Mouse (Mus musculus) stomach, embryonic 15.5 days (tissue): ENCODE measurements around the gene Tespa1. TPM values are rescaled to one million over a fixed set of nuclear protein-coding genes. Genes with fewer than 3 reads are reported as not detected.
"Not testable (repeated sequence)": the region's sequence is repeated elsewhere in the genome, so short reads cannot be mapped to it uniquely, and the experiment has no call there.

Source experiments
- ATAC-seq: fragments of 200-750 bp; cut with Nextera tagmentation; 2 replicates; pipeline ENCODE4 v1.8.0; 2017; ENCODE audit warnings: low read depth, moderate number of reproducible peaks, moderate TSS enrichment; ENCODE audit not compliant: insufficient read depth, low FRiP score
- H3K27ac ChIP-seq: fragments of 300-500 bp; sonication (generic); 2 replicates; pipeline ENCODE4 v1.5.1; 2015; ENCODE audit warnings: mild to moderate bottlenecking, inconsistent platforms
- H3K27me3 ChIP-seq: fragments of 300-500 bp; sonication (generic); replicated peaks from 2 replicates; pipeline ENCODE4 v1.6.1; 2015; ENCODE audit warnings: inconsistent platforms
- H3K36me3 ChIP-seq: fragments of 300-500 bp; sonication (generic); 2 replicates; pipeline ENCODE4 v1.6.1; 2015; ENCODE audit warnings: inconsistent platforms
- H3K4me1 ChIP-seq: fragments of 300-500 bp; sonication (generic); 2 replicates; pipeline ENCODE4 v1.6.1; 2015; ENCODE audit warnings: inconsistent platforms
- H3K4me2 ChIP-seq: fragments of 300-500 bp; sonication (generic); 2 replicates; pipeline ENCODE4 v1.6.1; 2015; ENCODE audit warnings: mild to moderate bottlenecking, inconsistent platforms
- H3K4me3 ChIP-seq: fragments of 300-500 bp; sonication (generic); replicated peaks from 2 replicates; pipeline ENCODE4 v1.5.1; 2015; ENCODE audit warnings: inconsistent platforms
- H3K9ac ChIP-seq: fragments of 300-500 bp; sonication (generic); 2 replicates; pipeline ENCODE4 v1.6.1; 2015; ENCODE audit warnings: inconsistent platforms
- H3K9me3 ChIP-seq: fragments of 300-500 bp; sonication (generic); 2 replicates; pipeline ENCODE4 v1.6.1; 2016; ENCODE audit warnings: inconsistent platforms
- WGBS: fragments of 180-500 bp; shearing (Covaris S2); methylation state at CpG from one replicate; pipeline ENCODE4 v1.1.7; 2015; 5-methylcytosine and 5-hydroxymethylcytosine counted together
- polyA plus RNA-seq: library from polyadenylated mRNA; unstranded; fragments of >200 nt; fragmentation: Nextera tagmentation; extraction: Ambion mirVana; gene quantifications from 2 replicates; pipeline ENCODE4 v1.2.1, GENCODE M21; 2015

Gene Tespa1
- polyA plus RNA-seq, 1 experiment from 2014 or later = 1.0 TPM

- Histone ChIP-seq H3K4me3 (no peak overlapping the region), H3K27ac (no peak overlapping the region), H3K4me1 (no peaks in the 10 kb centered on the region), H3K9ac (no peak overlapping the region), H3K27me3 (no peaks in the 10 kb centered on the region), H3K9me3 (no peaks in the 10 kb centered on the region), H3K4me2 (no peak overlapping the region), H3K36me3 (no peaks in the 10 kb centered on the region)
- no peak for ATAC-seq
Observed at GRCm38 (mm10) chr10:130364766-130365165, 42.1 kb downstream of the Tespa1 start.

GRCm38 (mm10) chr10:130368384-130368783 is 45.7 kb downstream of the Tespa1 start:
- Histone ChIP-seq H3K27me3 (no peaks in the 10 kb centered on the region), H3K36me3 (no peaks in the 10 kb centered on the region), H3K9ac (no peak overlapping the region), H3K4me1 (no peaks in the 10 kb centered on the region), H3K4me2 (no peak overlapping the region), H3K4me3 (no peak overlapping the region), H3K9me3 (no peaks in the 10 kb centered on the region), H3K27ac (no peak overlapping the region)
- no peak for ATAC-seq

- Histone ChIP-seq H3K9me3 (no peaks in the 10 kb centered on the region), H3K27ac (no peak overlapping the region), H3K4me1 (no peaks in the 10 kb centered on the region), H3K36me3 (no peaks in the 10 kb centered on the region), H3K9ac (no peak overlapping the region), H3K27me3 (no peaks in the 10 kb centered on the region), H3K4me2 (no peak overlapping the region), H3K4me3 (no peak overlapping the region)
- WGBS = 85% methylated on average over 2 of the region's 2 CpGs
- ATAC-seq = no peak
Observed at GRCm38 (mm10) chr10:130370005-130370682, 47.5 kb downstream of the Tespa1 start.

GRCm38 (mm10) chr10:130371644-130372043 is 49.0 kb downstream of the Tespa1 start:
- Histone ChIP-seq H3K36me3 (no peaks in the 10 kb centered on the region), H3K9me3 (no peaks in the 10 kb centered on the region), H3K4me2 (no peak overlapping the region), H3K27ac (no peak overlapping the region), H3K9ac (no peak overlapping the region), H3K4me1 (no peaks in the 10 kb centered on the region), H3K27me3 (no peaks in the 10 kb centered on the region), H3K4me3 (no peak overlapping the region)
- 66% methylated on average over 1 of the region's 1 CpGs for WGBS
- no peak for ATAC-seq

- WGBS = 67% methylated on average over 2 of the region's 2 CpGs
- ATAC-seq = peak; percentile 63; the same call in 1 of the 2 replicates
Observed at GRCm38 (mm10) chr10:130372491-130373173, 50.0 kb downstream of the Tespa1 start.

GRCm38 (mm10) chr10:130375145-130375544 is 52.5 kb downstream of the Tespa1 start:
- no peaks in the 10 kb centered on the region for H3K27me3 ChIP-seq
- H3K27ac ChIP-seq = no peak overlapping the region
- WGBS = 88% methylated on average over 2 of the region's 2 CpGs
- H3K4me3 ChIP-seq = no peak overlapping the region
- no peak for ATAC-seq
- H3K4me1 ChIP-seq = no peaks in the 10 kb centered on the region
- H3K9me3 ChIP-seq = no peaks in the 10 kb centered on the region
- H3K9ac ChIP-seq = no peak overlapping the region
- no peak overlapping the region for H3K4me2 ChIP-seq
- H3K36me3 ChIP-seq = no peaks in the 10 kb centered on the region

More at GRCm38 (mm10) chr10:130372491-130373173, 50.0 kb downstream of the Tespa1 start:
- H3K9ac ChIP-seq = no peak overlapping the region
- H3K27me3 ChIP-seq = no peaks in the 10 kb centered on the region
- H3K4me3 ChIP-seq = no peak overlapping the region
- H3K4me2 ChIP-seq = no peak overlapping the region
- H3K9me3 ChIP-seq = no peaks in the 10 kb centered on the region
- H3K4me1 ChIP-seq = no peaks in the 10 kb centered on the region
- no peaks in the 10 kb centered on the region for H3K36me3 ChIP-seq
- no peak overlapping the region for H3K27ac ChIP-seq

GRCm38 (mm10) chr10:130394232-130394631 is 71.6 kb downstream of the Tespa1 start, which contains the start of gene Vmn2r84:
Vmn2r84 (minus strand) TSS chr10:130394332.
- no peaks in the 10 kb centered on the region for H3K36me3 ChIP-seq
- no peak within 1 kb of the TSS for H3K4me3 ChIP-seq
- no peaks in the 10 kb centered on the region for H3K4me1 ChIP-seq
- H3K9ac ChIP-seq = no peak within 1 kb of the TSS
- no peak within 1 kb of the TSS for H3K4me2 ChIP-seq
- no peak for ATAC-seq
- H3K27ac ChIP-seq = no peak within 1 kb of the TSS
- no peaks in the 10 kb centered on the region for H3K27me3 ChIP-seq
- no peaks in the 10 kb centered on the region for H3K9me3 ChIP-seq

GRCm38 (mm10) chr10:130412167-130412698 is 89.6 kb downstream of the Tespa1 start:
- not testable (repeated sequence) for H3K36me3 ChIP-seq, H3K9me3 ChIP-seq, H3K4me2 ChIP-seq, H3K27ac ChIP-seq, H3K4me1 ChIP-seq, H3K4me3 ChIP-seq, H3K9ac ChIP-seq, H3K27me3 ChIP-seq
- WGBS = 56% methylated on average over 27 of the region's 35 CpGs
- ATAC-seq = peak; percentile 50

Other genes starting within 250 kb of the Tespa1 start
- not detected in 2 replicates for gene Olfr823, start 207.5 kb upstream of the Tespa1 start, polyA plus RNA-seq
- gene Olfr824, start 192.9 kb upstream of the Tespa1 start, polyA plus RNA-seq = not detected in 2 replicates
- not detected in 2 replicates for gene Olfr825, start 156.1 kb upstream of the Tespa1 start, polyA plus RNA-seq
- not detected in 2 replicates for gene Olfr826, start 138.7 kb upstream of the Tespa1 start, polyA plus RNA-seq
- gene Olfr827, start 108.5 kb upstream of the Tespa1 start, polyA plus RNA-seq = not detected in 2 replicates
- gene Neurod4, start 42.6 kb upstream of the Tespa1 start, polyA plus RNA-seq = 0.08 and 0.13 TPM in 2 replicates
- 0.01 TPM in 1 of 2 replicates, not detected in the other for gene Vmn2r84, start 71.5 kb downstream of the Tespa1 start, polyA plus RNA-seq
- not detected in 2 replicates for gene Vmn2r85, start 106.8 kb downstream of the Tespa1 start, polyA plus RNA-seq
- gene Vmn2r86, start 133.2 kb downstream of the Tespa1 start, polyA plus RNA-seq = not detected in 2 replicates
- not detected in 2 replicates for gene Vmn2r87, start 174.5 kb downstream of the Tespa1 start, polyA plus RNA-seq